Mouse (Mus musculus) midbrain, embryonic 14.5 days (tissue): ENCODE results near the gene Fam71a. TPM values are rescaled to one million over a fixed set of nuclear protein-coding genes. Genes with fewer than 3 reads are reported as not detected.

Source experiments
- ATAC-seq: fragments of 200-750 bp; cut with Nextera tagmentation; 2 replicates; pipeline ENCODE4 v1.8.0; 2017; ENCODE audit warnings: moderate number of reproducible peaks, moderate library complexity; ENCODE audit not compliant: low FRiP score, low TSS enrichment
- DNase-seq: peaks from one replicate; pipeline ENCODE4 v3.0.0-alpha.2; 2015
- H3K27ac ChIP-seq: fragments of 300-500 bp; sonication (generic); replicated peaks from 2 replicates; pipeline ENCODE4 v1.5.1; 2014; ENCODE audit warnings: mild to moderate bottlenecking, low read depth, low read length, moderate library complexity
- H3K27me3 ChIP-seq: fragments of 300-500 bp; sonication (generic); 2 replicates; pipeline ENCODE4 v1.6.1; 2014; ENCODE audit warnings: low read length, control low read depth, mixed read lengths; ENCODE audit not compliant: control insufficient read depth, insufficient read depth
- H3K36me3 ChIP-seq: fragments of 300-500 bp; sonication (generic); 2 replicates; pipeline ENCODE4 v1.6.1; 2014; ENCODE audit warnings: low read length, control low read depth; ENCODE audit not compliant: control insufficient read depth, insufficient read depth
- H3K4me1 ChIP-seq: fragments of 300-500 bp; sonication (generic); 2 replicates; pipeline ENCODE4 v1.6.1; 2014; ENCODE audit warnings: mild to moderate bottlenecking, antibody characterized with exemption, low read length, control low read depth; ENCODE audit not compliant: control insufficient read depth, insufficient read depth
- H3K4me2 ChIP-seq: fragments of 300-500 bp; sonication (generic); 2 replicates; pipeline ENCODE4 v1.6.1; 2014; ENCODE audit warnings: mild to moderate bottlenecking, low read length, moderate library complexity
- H3K4me3 ChIP-seq: fragments of 300-500 bp; sonication (generic); replicated peaks from 2 replicates; pipeline ENCODE4 v1.5.1; 2014; ENCODE audit warnings: low read depth, low read length
- H3K9ac ChIP-seq: fragments of 300-500 bp; sonication (generic); replicated peaks from 2 replicates; pipeline ENCODE4 v1.6.1; 2014; ENCODE audit warnings: mild to moderate bottlenecking, low read length, moderate library complexity
- H3K9me3 ChIP-seq: fragments of 300-500 bp; sonication (generic); 2 replicates; pipeline ENCODE4 v1.6.1; 2016; ENCODE audit warnings: low read length, control low read depth, mixed read lengths; ENCODE audit not compliant: control insufficient read depth
- WGBS: fragments of 180-500 bp; shearing (Covaris S2); extraction: QIAGEN DNeasy Blood & Tissue Kit; methylation state at CpG from one replicate; pipeline ENCODE4 v1.1.7; 2014; 5-methylcytosine and 5-hydroxymethylcytosine counted together
- polyA plus RNA-seq: library from polyadenylated mRNA; unstranded; fragments of >200 nt; fragmentation: Nextera tagmentation; extraction: Ambion mirVana; gene quantifications from 2 replicates; pipeline ENCODE4 v1.2.1, GENCODE M21; 2014

Gene Fam71a
- polyA plus RNA-seq, 1 experiment from 2014 or later: not detected

DNA sequence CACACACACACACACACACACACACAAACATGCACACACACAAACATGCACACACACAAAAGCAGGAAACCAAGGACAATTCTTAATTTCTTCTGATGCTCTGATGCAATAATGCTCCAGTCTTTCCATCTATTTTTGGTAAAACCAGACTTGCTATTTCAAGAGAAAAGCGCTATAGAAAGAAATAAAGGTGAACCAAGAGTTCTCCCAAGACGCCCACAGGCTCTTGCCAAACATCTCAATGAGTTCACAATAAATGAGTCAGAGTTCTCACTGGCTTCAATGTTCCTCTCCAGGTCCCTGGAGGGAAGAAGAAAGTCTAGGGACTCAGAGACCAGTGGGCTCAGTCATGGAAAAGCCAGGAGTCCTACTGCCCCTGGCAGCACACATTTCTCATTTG, 40.9 kb downstream of the Fam71a start:
- ATAC-seq (no peak), DNase-seq (no peak)
- Histone ChIP-seq H3K9me3 (no peaks in the 10 kb centered on the region), H3K4me3 (no peak overlapping the region), H3K4me1 (peaks cover 6% of the 10 kb centered on the region; the same call in 1 of the 2 replicates), H3K27ac (no peak overlapping the region), H3K4me2 (no peak overlapping the region), H3K9ac (no peak overlapping the region), H3K27me3 (no peaks in the 10 kb centered on the region), H3K36me3 (no peaks in the 10 kb centered on the region)
- WGBS: 86% methylated on average over 2 of the region's 2 CpGs

DNA sequence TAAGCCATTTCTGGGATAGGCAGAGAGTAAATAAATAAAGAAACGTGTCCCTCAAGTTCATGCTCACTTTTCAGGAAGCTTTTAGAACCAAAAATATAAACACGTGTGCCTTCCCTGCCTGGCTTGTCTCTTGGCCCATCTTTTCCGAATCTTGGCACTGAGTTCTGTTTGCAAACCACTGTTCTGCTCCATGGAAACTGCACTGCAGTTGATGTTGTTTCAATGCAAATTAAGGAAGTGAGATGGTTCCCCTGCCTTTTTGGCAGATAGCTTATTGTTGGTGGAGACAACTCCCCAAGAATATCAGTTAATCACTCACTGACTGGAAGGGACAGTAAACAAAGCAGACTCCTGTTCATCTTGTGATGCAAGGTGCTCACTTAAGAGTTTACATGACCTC, 41.9 kb downstream of the Fam71a start:
- DNase-seq (no peak), ATAC-seq (no peak)
- H3K27me3 ChIP-seq: no peaks in the 10 kb centered on the region
- no peaks in the 10 kb centered on the region for H3K36me3 ChIP-seq
- WGBS: 79% methylated on average over 3 of the region's 3 CpGs
- no peaks in the 10 kb centered on the region for H3K9me3 ChIP-seq
- H3K9ac ChIP-seq: no peak overlapping the region
- H3K27ac ChIP-seq: no peak overlapping the region
- no peak overlapping the region for H3K4me2 ChIP-seq
- H3K4me1 ChIP-seq: peaks cover 6% of the 10 kb centered on the region; the same call in 1 of the 2 replicates
- no peak overlapping the region for H3K4me3 ChIP-seq

DNA sequence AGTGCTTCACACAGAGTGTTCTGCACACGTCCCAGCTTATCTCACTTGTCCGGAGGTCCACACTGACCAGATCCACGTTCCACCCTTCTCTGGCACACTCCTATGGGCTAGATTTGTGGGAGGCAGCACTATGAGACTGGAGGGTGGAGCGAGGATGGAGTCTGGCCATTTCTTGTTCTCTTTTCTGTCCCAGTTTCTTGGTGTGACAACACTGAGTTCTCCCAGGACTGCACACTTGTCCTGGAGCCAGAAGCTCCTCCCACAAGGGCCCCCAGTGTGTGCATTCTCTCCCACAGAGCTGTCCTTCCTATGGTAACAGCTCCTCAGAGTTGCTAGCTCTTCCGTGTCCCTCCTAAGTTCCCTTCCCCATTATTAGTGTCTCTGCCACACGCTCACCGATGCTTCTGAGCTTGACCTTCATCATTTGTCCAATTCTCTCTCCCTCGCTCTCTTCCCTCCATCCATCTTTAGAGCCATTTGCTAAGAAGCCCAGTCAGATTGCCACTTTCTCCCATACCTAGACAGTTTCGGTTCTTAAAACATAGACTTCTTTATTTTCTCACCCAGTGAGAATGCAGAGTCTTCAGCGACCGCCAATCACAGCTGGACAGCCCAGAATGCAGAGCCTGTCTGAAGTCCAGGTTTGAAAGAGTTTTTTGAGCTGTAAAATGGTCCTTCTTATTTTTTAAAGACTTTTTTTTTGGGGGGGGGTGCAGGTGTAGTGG, 48.9 kb downstream of the Fam71a start:
- no peaks in the 10 kb centered on the region for H3K9me3 ChIP-seq
- no peaks in the 10 kb centered on the region for H3K4me1 ChIP-seq
- H3K4me2 ChIP-seq: no peak overlapping the region
- ATAC-seq (no peak), DNase-seq (no peak)
- no peaks in the 10 kb centered on the region for H3K27me3 ChIP-seq
- H3K36me3 ChIP-seq: no peaks in the 10 kb centered on the region
- no peak overlapping the region for H3K27ac ChIP-seq
- 77% methylated on average over 11 of the region's 11 CpGs for WGBS
- H3K9ac ChIP-seq: no peak overlapping the region
- no peak overlapping the region for H3K4me3 ChIP-seq

DNA sequence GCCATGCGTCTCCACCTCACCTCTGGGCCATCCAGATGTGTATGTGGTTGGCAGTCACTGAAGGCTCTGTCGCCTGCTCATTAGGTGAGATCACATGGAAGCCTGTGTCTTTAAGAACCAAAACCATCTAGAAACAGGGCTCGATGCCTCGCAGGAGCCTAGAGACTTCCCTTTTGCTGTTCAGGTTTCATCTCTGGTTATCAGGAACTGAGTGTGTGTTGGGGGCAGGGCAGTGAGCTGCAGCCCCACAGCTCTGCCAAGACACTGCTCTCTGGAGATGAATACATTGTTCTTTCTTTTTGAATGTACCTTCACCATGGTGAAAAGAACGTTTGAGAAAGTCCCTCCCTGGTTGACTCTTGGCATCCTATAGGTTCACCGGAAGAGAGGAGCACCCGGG, 49.7 kb downstream of the Fam71a start:
- no peaks in the 10 kb centered on the region for H3K4me1 ChIP-seq
- H3K4me2 ChIP-seq: no peak overlapping the region
- no peaks in the 10 kb centered on the region for H3K36me3 ChIP-seq
- H3K9me3 ChIP-seq: no peaks in the 10 kb centered on the region
- no peak overlapping the region for H3K9ac ChIP-seq
- no peaks in the 10 kb centered on the region for H3K27me3 ChIP-seq
- DNase-seq (no peak), ATAC-seq (no peak)
- 82% methylated on average over 7 of the region's 7 CpGs for WGBS
- H3K27ac ChIP-seq: no peak overlapping the region
- no peak overlapping the region for H3K4me3 ChIP-seq

Other genes with a start within 250 kb of the Fam71a start
- 49.3 and 60.1 TPM in 2 replicates for gene Angel2, start 239.7 kb downstream of the Fam71a start, polyA plus RNA-seq
- gene Vash2, start 185.5 kb downstream of the Fam71a start, polyA plus RNA-seq: 82.8 and 102 TPM in 2 replicates
- gene Flvcr1, start 138.7 kb downstream of the Fam71a start, polyA plus RNA-seq: 10.0 and 12.1 TPM in 2 replicates
- not detected in 2 replicates for gene Spata45, start 128.2 kb downstream of the Fam71a start, polyA plus RNA-seq
- 15.9 and 16.0 TPM in 2 replicates for gene Tatdn3, start 101.9 kb downstream of the Fam71a start, polyA plus RNA-seq
- 2.7 and 4.9 TPM in 2 replicates for gene Nsl1, start 101.8 kb downstream of the Fam71a start, polyA plus RNA-seq
- gene Batf3, start 67.0 kb downstream of the Fam71a start, polyA plus RNA-seq: 0.47 and 0.61 TPM in 2 replicates
- 0.70 and 1.8 TPM in 2 replicates for gene Atf3, start 53.2 kb upstream of the Fam71a start, polyA plus RNA-seq
- 125 and 160 TPM in 2 replicates for gene Nenf, start 153.4 kb upstream of the Fam71a start, polyA plus RNA-seq
- gene Tmem206, start 161.1 kb upstream of the Fam71a start, polyA plus RNA-seq: 41.1 and 47.1 TPM in 2 replicates
- gene Ppp2r5a, start 238.5 kb upstream of the Fam71a start, polyA plus RNA-seq: 8.5 TPM in 2 replicates